Mouse (Mus musculus) mature B cell (primary cell): ENCODE data around the gene Il6ra.

ENCODE experiments used
- in situ Hi-C: fragments of 300-500 bp; cut with MboI; formaldehyde crosslinking; loops from 2 replicates; pipeline ENCODE4 v1.14.3; 2019

The Il6ra gene

DNA sequence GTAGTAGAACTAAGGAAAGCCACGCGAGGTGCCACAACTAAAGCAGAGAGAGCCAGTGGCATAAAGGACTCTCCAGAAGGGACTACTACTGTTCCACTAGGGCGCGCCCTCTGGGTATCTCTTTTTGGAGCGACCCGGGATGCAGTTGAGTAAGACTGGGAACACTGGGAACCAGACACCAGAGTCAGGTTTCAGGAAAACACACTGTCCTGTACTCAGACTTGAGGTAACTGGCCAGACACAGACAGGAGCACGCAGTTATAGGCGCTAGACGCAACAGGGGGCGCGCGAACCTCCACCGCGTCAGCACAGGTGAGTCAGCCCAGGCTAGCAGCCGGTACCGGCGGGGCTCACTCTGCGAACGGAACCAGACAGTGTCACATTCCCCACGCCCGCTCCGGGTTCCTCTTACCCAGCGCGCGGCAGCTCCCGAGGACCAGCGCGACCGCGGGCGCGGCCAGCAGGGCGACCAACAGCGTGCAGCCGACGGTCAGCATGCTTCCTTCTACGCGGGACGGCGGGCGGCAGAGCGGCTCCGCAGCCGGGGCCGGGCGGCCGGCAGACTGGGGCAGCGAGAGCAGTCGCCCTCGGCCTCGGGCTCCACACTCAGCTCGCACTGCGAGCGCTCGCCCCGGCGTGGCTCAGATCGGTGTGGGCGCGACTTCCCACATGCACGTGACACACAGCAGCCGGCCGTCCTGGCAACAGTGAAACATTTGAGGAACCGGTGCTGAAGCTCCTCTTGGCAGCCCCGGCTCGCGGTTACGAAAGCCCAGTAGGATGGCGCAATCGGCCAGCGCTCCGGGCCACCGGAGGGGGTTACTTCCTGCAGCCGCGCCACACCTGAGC, at the start of gene Il6ra:
Il6ra (minus strand) TSS at position 654 of the 849 bp plus-strand sequence.
- in situ Hi-C loops = no loop called here

DNA sequence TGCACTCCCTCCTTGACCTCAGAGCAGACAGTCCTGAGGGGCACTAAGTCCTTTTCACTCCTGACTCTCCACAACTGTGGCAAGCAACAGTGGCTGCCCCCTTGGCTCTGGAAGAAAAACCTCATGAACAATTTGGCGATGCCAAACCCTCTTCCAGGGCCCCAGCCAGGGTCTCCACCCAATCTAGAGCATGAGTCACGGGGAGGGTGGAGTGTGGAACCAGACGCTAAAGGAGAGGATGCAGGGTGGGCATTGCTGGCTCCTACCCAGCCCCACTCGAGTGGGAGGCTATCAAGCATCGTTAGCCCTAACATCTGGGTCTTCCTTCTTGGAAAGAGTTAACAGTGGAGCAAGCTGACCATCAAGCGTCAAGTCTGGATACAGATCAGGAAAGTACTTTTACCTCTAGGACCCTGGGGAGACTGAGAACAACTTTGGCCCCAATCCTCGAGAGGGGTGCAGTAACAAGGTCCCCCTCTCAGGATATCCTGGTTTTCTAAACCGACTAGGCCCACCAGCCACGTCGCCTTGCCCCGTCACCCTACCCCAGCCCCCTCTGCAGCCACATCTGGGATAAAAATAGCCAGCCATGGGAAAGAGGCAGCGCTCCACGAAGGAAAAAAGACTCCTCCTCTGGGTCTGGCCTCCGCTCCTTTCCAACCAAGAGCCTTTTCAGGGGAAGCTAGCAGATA, 49.2 kb upstream of the Il6ra start:
- in situ Hi-C loops = no loop called here

DNA sequence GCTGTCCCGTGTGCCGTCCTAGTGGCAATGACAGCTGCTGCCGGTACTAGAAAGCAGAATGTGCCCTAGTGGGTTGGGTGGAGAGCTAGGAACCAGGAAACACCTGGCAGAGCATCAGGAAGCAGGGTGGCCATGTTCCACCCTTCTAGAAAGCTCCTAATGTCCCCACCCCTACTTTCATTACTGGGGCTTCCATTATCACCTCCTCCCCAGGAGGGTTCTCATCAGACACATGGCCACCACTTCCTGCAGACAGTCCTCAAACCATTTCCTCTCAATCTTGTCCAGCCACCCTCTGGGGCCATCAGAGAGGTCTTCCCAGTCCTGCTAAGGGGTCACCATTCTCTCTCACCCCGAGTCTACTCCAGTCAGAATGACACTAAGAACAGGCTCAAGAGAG, 48.4 kb upstream of the Il6ra start:
- in situ Hi-C loops = no loop called here

DNA sequence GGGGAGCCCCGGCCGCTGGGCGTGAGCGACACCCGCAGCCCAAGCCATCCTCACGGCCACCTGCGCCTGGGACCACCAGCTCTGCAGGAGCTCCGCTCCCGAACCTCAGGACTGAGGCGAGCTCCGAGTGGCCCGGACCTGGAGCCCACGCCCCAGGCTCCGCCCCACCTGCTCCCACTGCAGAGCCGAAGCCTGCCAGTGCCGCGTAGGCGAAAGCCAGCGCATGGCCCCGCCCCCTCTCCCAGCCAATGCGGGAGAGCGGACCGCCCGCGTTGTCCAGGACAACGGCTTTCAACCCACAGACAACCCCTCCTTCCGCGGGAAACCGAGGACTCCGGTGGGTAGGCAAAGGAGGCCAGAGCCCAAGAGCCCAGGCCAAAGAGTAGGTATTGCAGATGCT, 47.5 kb upstream of the Il6ra start:
- in situ Hi-C loops = no loop called here

DNA sequence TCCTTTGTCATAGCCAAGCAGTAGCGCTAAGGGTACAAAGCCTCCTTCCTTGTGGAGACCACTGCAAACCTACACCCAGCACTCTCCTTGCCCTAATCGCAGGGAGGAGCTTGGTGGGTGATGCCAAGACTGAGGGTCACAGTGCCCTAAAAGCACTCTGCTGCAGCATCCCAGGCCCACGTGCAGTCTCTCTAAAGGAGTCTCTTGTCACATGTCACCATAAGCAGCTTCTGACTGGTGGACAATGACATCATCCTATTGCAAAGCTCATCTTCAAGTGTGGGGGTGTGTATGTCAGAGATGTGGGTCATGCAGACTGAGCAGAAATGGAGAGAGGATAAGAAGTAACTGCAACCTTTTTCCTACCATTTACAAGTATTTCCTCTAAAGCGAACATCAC, 46.4 kb upstream of the Il6ra start:
- in situ Hi-C loops = loop anchor here (10.0 kb wide), 1 partner anchor 115 kb away; the partner anchor contains the start of gene Tpm3

DNA sequence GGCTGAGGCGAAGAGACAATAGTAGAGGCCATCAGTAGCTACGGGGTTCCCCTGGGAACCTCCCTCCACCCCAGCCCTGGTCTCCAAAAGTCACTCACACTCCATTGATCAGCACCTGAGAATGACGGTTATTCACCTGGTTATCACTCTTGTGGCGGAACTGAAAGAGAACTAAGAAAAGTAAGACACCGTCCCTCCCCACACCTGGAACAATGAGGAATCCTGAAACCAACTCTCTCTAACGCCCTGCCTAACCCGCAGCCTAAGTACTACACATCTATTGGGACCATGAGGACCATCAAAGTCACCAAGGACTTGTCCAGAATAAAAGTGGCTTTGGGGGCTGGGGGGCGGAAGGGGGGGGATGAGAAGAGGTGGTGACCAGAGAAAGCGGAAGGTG, 44.9 kb upstream of the Il6ra start:
- in situ Hi-C loops = loop anchor here (10.0 kb wide), 1 partner anchor 117 kb away; the partner anchor contains the start of gene Tpm3

DNA sequence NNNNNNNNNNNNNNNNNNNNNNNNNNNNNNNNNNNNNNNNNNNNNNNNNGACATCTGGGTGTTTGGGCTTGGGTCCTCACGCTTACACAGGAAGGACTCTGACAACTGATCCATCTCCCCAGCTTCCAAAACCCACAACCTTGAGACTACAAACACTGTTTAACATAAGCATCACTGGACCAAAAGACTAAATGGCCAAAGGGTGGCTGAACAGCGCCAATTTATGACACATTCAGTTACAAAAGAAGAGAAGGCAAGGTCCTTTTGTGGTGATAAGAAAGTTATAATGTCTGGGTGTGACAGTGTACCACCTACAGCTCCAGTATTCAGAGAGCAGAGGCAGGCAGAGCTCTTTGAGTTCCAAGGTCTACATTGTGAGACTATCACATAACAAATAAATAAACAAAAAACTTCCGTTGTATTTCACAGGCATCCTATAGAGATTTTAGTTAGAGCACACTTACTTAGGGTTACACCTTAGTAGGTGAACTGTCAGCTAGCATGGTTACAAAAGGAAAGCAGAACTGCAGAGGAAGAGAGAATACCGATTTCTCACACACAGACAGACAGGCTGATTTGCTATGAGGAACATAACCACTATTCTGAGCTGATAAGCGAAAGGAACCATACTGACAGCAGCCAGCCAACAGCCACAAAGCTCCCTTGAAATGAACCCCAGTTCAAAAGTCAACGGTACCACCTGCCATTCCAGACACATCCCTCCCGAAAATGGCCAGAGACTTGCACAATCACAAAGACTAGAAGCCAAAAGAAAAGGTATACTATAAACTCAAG, 43.4 kb upstream of the Il6ra start:
- in situ Hi-C loops = loop anchor here (10.0 kb wide), 1 partner anchor 118 kb away; the partner anchor contains the start of gene Tpm3

DNA sequence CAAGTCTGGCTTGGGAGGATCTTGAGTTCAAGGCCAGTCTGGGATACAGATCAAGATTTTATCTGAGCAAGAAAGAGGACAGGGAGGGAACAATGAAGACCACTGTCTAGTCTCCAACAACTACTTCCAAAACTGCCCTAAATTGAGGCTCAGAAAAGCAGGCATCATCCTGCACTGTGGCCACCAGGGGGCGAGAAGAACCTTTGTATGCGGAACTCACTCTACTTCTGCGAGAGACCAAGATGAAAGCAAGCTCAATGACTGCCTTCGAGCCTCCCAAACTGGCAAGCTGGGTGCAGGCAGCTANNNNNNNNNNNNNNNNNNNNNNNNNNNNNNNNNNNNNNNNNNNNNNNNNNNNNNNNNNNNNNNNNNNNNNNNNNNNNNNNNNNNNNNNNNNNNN, 40.4 kb upstream of the Il6ra start:
- in situ Hi-C loops = loop anchor here (10.0 kb wide), 1 partner anchor 121 kb away; the partner anchor contains the start of gene Tpm3

DNA sequence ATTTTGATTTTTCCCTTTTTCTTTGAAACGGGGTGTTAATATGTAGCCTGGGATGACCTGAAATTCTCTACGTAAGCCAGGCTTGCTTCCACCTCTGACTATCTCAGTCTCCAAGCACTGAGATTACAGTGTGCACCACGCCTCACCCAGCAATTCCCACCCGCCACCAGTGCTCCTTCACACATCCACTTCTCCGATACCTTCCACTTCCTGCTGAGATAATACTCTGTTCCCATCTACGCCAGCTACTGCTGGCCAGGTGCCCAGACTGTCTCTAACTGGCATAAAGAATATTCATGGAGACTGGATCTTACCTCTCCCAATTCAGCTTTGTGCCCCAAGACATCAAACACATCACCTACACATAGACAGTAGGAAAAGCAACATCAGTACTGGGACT, 35.7 kb upstream of the Il6ra start:
- in situ Hi-C loops = no loop called here

DNA sequence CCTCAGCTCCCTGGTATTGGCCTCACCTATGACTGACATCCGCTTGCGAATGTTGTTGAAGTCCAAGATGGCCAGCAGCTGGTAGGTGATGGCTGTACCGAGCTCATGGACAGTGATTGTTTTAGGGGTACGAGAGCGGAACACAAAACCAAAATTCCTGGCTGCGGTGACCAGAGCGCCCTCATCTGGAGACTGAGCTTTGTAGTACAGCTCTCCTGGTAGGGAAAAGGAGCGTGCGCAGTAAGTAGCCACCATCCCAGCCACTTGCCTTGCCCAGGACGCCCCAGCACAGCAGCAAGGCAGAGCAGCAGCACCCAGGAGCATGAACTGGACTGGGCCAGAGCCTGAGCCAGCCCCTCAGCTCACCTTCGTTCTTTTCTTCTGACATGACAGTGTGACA, 35.0 kb upstream of the Il6ra start:
- in situ Hi-C loops = no loop called here

DNA sequence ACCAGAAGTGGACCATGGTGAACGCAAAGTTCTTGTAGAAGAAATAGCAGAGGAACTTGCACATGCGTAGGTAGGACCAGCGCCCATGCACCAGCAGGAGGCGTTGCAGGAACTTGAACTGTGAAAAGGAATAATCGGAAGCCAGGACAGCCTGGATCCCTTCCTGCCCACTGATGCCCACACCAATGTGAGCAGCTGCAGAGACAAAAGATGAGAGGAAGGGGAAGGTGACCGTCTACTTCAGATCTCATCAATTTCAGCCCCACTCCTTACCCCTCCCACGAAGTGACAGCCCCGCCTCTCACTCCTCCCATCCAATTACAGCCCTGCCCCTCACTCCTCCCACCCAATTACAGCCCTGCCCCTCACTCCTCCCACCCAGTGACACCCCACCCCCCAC, 32.0 kb upstream of the Il6ra start:
- in situ Hi-C loops = no loop called here

DNA sequence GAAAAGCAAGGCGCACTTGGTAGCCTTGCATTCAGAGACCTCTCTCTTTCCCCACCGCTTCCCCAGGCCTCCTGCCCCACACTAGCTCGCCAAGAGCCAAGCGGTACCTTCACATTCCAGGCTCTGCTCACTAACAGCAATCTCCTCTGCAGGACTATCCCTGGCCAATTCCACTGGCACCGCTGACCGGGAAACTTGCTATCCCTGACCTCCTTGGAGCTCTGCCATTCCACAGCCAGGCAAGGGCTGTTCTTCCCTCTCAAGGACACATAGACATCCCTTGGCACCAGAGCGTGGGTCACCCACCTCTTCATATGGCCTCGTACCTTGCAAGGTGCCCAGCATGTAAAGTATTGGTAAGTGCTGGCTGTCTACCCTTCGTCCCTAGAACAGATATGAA, 29.9 kb upstream of the Il6ra start:
- in situ Hi-C loops = no loop called here

DNA sequence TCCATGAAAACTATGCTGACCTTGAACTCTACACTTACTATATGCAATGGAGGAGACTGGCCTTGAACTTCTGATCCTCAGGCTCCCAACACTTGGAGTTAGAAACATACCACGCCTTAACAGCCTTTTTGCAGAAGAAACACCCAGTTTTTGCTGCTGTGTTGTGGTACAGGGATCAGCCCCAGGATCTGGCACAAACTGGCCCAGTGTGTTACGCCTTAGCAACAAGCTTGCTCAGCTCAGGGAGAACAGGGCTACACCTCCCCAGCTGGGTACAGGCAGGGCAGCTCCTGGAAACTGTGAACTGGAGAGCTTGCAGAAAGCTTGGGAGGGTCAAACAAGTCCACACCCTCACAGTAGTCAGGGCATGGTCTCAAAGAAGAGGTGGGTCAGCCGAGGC, 23.5 kb upstream of the Il6ra start:
- in situ Hi-C loops = no loop called here

DNA sequence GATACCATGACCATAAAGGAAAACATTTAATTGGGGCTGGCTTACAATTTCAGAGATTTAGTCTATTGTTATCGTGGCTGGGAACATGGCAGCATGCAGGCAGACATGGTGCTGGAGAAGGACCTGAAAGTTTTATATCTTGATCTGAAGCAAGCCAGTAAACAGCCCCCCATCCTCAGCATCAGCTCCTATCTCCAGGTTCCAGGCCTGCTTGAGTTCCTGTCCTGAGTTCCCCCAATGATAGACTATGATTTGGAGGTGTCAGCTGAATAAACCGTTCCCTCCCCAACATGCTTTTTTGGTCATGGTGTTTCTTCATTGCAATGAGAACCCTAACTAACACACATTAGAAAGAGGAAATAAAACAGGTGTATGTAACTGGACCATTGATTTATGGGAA, 19.9 kb upstream of the Il6ra start:
- in situ Hi-C loops = no loop called here

DNA sequence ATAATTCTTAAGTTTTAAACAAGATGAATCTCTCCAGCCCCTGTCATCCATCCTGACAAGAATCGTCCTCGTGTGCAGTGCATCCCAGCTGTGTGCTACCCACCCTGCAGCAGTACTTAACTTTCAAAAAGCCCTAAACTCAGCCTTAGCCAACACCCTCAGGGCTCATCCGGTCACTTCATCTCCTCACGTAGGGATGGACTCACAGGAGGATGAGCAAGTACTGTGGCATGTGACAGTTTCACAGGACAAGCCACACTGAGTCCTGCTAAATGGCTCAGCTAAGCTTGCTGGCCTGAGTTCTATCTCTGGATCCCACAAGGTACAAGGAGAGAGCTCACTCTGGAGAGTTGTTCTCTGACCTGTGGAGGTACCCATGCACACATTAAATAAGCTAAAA, 16.0 kb upstream of the Il6ra start:
- in situ Hi-C loops = no loop called here

DNA sequence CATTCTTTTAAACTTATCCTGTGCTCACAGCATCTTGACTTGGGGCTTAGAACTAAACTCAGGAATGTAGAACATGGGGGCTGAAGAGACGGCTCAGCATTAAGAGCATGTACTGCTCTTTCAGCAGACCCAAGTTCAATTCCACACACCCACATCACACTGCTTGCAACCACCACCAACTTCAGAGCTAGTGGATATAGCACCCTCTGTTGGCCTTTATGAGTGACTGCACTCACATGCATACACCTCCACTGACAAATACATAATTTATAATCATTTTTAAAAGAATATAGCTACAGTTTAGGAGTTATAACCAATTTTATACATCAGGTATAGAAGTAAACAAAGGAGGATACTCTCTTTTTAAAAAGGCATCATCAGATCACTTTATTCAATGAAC, 13.4 kb upstream of the Il6ra start:
- in situ Hi-C loops = no loop called here

DNA sequence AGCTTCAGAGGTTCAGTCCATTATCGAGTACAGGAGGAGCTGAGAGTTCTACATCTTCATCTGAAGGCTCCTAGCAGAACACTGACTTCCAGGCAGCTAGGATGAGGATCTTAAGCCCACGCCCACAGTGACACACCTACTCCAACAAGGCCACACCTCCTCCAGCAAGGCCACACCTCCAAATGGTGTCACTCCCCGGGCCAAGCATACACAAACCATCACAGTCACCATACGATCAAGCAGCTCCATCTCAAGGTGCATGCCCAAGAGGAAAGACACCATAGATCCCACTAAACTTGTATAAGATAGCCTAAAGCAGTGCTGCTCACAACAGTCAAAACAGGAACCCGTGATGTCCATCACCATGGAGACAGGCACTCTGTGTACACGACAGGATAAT, 7.7 kb upstream of the Il6ra start:
- in situ Hi-C loops = no loop called here

DNA sequence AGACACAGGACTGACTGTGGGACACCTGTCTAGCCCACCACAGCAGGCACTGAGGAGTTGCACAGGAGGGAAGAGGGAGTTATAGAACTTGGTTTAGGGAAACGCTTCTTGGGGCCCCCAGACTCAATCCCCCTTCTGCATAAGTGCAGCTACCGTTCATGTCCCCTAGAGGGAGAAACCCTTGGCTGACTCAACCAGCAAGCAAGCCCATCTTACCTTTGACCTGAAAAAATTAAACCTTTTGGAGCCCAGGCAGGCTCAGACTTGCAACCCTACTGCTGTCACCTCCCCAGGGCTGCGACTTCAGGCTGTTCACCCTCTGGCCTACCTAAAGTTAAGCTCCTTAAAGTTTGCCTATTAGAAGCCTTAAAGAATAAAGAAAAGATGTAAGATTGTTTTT, 4.4 kb upstream of the Il6ra start:
- in situ Hi-C loops = no loop called here

DNA sequence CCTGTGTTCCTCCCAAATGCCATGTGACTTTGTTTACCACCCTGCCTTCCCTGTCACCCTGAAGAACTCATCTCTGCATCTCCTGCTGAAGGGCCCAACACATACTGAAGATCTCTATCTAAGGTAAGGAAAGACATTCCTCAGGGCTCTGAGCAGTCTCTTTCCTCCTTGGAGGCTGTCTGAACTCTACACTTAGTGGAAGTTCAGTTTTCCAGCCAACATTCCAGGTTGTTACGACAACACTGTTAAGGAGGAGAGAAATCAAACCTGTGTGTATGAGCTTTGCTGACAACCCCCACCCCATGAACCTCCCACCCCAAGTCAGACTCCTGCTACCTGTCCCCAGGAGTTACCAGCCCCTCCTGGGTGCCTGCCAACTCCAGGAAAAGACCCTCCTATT, 3.6 kb upstream of the Il6ra start:
- in situ Hi-C loops = no loop called here

DNA sequence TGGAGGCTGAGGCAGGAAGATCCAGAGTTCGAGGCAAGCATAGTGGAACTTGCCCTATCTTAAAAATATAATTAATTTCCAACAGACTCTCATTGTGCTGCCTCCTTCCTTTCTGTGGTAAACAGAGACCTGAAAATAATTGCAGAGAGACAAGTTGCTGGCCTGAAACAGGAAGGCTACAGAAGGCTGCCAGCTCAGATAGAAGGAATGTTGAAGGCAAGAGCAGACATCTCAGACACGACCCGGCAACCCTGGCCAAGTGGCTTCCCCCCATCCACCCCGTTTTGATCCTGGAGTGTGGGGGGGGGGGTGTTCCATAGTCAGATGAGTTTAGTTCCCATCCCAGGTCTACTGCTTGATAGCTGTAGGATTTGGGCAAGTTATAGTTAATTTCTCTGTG, 1.7 kb upstream of the Il6ra start:
- in situ Hi-C loops = no loop called here

DNA sequence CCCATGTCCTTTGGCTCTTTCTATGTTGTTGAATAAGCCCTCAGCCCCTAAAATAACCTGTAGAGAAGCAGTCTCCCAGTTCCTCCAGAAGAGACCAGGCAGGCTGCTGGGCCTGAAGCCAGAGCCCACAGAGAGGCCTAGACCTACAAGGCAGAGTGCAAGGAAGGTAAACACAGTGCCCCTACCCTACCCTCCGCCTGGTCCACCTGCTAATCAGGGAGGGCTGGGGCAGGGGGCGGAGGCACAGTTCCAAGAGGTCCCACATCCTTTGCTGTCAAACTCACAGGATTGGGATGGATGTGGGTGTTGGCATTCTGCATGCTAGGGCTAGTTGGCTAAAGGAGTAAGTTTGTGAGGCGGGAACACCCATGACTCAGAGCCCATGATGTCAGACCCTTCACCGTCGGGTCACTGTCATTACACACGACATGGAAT, 871 bp downstream of the Il6ra start:
- in situ Hi-C loops = no loop called here

DNA sequence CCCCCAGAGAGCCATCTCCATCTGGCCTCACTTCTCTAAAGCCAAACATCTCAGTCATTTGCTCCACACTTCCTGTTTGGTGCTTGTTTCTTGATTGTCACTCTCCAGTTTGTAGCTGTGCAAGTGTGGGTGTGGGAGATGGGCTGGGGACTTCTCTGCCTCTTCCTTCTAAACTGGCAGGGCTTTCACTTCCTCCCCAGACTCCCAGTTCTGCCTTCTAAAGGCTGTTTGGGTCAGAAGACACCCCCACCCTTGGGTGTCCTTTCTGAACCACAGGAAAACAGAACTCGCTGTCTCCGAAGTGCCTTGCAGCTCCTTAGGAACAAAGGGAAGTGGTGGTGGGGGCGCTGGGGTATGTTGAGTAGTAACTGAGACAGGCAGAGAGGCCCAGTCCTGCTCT, 1.8 kb downstream of the Il6ra start:
- in situ Hi-C loops = no loop called here
